Mouse (Mus musculus): ENCODE measurements around the gene Gcc1.

DNA sequence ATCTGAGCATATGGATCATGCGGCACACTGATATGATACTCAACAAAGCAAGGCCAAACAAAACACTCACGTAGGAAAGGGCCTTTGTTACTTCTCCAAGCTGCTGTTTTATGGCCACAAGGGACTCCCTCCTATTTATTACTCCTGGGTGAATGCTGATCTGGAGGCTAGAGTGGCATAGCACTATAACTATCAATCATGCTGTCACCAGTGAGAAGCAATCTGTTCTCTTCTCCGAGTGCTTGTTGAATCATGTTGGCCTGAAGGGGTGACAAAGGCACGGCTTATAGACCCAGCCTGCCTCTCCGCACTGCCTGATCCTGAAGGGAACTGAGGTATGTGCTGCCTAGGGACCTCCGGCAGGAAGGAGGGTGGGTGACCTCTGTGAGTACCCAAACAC, 36.4 kb upstream of the Gcc1 start:
- TF ChIP-seq POLR2A (IDR thresholded peaks at IDR 0.05; ENCODE audit: low read depth, low read length) = no peak
- no peak for TF ChIP-seq CTCF (conservative IDR thresholded peaks at IDR 0.05; ENCODE audit: insufficient read depth, insufficient read length, low read depth, low read length)
